Mouse (Mus musculus) forebrain, postnatal 0 days (tissue): ENCODE measurements at regions not wholly inside any gene's neighbourhood (a gene's known extent, or its start where the extent isn't known, plus 50 kb on each side); places are given as distances from the start of the nearest gene placed in this dataset.
A peak's percentile ranks its signal among the peaks of the same experiment; 100 is the strongest.

Source experiments
- ATAC-seq: fragments of 200-750 bp; cut with Nextera tagmentation; 2 replicates; pipeline ENCODE4 v1.8.0; 2017; ENCODE audit warnings: mild to moderate bottlenecking, moderate library complexity
- DNase-seq: peaks from one replicate; pipeline ENCODE4 v3.0.0-alpha.2; 2015
- H3K27ac ChIP-seq: fragments of 300-500 bp; sonication (generic); 2 replicates; pipeline ENCODE4 v1.5.1; 2014; ENCODE audit warnings: low read depth, mild to moderate bottlenecking, antibody characterized with exemption, low read length, moderate library complexity, mixed read lengths
- H3K27me3 ChIP-seq: fragments of 300-500 bp; sonication (generic); 2 replicates; pipeline ENCODE4 v1.6.1; 2014; ENCODE audit warnings: mild to moderate bottlenecking, low read length, mixed read lengths; ENCODE audit not compliant: insufficient read depth
- H3K36me3 ChIP-seq: fragments of 300-500 bp; sonication (generic); 2 replicates; pipeline ENCODE4 v1.6.1; 2014; ENCODE audit warnings: mild to moderate bottlenecking, moderate library complexity; ENCODE audit not compliant: insufficient read depth
- H3K4me1 ChIP-seq: fragments of 300-500 bp; sonication (generic); 2 replicates; pipeline ENCODE4 v1.6.1; 2014; ENCODE audit warnings: antibody characterized with exemption; ENCODE audit not compliant: insufficient read depth
- H3K4me2 ChIP-seq: fragments of 300-500 bp; sonication (generic); 2 replicates; pipeline ENCODE4 v1.6.1; 2014; ENCODE audit warnings: low read depth, mild to moderate bottlenecking, moderate library complexity
- H3K4me3 ChIP-seq: fragments of 300-500 bp; sonication (generic); 2 replicates; pipeline ENCODE4 v1.5.1; 2014; ENCODE audit warnings: low read depth, low read length, mixed read lengths
- H3K9ac ChIP-seq: fragments of 300-500 bp; sonication (generic); 2 replicates; pipeline ENCODE4 v1.6.1; 2014; ENCODE audit warnings: mild to moderate bottlenecking
- H3K9me3 ChIP-seq: fragments of 300-500 bp; sonication (generic); 2 replicates; pipeline ENCODE4 v1.6.1; 2016; ENCODE audit warnings: low read length
- CTCF ChIP-seq: sonication (generic); IDR thresholded peaks from 2 replicates; pipeline ENCODE4 v1.5.1; 2016; ENCODE audit warnings: antibody characterized with exemption, control low read depth, low read depth
- WGBS: fragments of 180-500 bp; shearing (Covaris S2); extraction: QIAGEN DNeasy Blood & Tissue Kit; methylation state at CpG from one replicate; pipeline ENCODE4 v1.1.7; 2014; 5-methylcytosine and 5-hydroxymethylcytosine counted together

DNA sequence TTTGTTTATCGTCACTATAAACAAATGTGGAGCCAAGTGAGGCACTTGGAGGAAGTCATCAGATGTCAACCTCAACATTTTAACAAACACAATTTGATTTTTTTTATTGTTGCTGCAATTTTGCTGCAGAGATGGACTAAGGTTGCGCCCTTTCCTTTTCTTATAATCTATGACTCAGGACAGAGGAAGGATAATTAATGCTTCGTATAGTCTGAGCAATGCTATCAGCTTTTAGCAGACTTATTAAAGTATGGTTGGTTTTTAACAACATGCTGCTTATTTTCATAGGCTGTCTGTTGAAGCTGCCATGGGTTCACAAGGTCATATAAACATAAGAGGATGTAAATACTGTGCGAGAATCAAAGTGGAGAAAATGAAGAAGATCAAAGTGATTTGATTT lies 1202.8 kb upstream of the Adgrl2 start:
- WGBS = 86% methylated on average over 4 of the region's 4 CpGs
- Histone ChIP-seq H3K9me3 (no peaks in the 10 kb centered on the region), H3K36me3 (no peaks in the 10 kb centered on the region), H3K4me2 (no peak overlapping the region), H3K9ac (no peak overlapping the region), H3K4me1 (no peaks in the 10 kb centered on the region), H3K4me3 (no peak overlapping the region), H3K27me3 (no peaks in the 10 kb centered on the region), H3K27ac (no peak overlapping the region)
- no peak for ATAC-seq
- DNase-seq = no peak
- TF ChIP-seq CTCF = no peak

- H3K27me3 ChIP-seq = no peaks in the 10 kb centered on the region
- H3K9ac ChIP-seq = no peak overlapping the region
- DNase-seq = no peak
- no peaks in the 10 kb centered on the region for H3K9me3 ChIP-seq
- 66% methylated on average over 5 of the region's 5 CpGs for WGBS
- no peak overlapping the region for H3K4me3 ChIP-seq
- H3K27ac ChIP-seq = no peak overlapping the region
- no peak for ATAC-seq
- TF ChIP-seq CTCF = no peak
- no peak overlapping the region for H3K4me2 ChIP-seq
- H3K4me1 ChIP-seq = no peaks in the 10 kb centered on the region
- no peaks in the 10 kb centered on the region for H3K36me3 ChIP-seq
Measured at GRCm38 (mm10) chr3:150198492-150198891, 1208.1 kb upstream of the Adgrl2 start.

DNA sequence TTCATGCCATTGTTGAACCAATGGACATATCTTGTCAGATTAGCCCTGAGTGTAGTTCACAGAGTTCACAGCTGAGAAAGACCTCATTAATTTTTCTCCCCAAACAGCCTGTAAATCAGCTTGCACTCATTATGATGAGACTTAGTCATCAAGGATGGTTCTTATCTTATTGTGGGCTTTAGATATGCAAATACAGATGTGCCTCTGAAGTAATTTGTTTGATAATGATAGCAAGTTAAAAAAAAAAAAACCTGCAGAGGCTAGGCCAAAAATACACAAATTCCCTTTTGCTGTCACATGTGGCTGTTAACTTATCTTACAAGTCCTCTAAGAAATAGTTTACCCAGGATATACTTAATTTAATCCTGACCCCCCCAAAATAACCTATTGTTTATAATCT lies 1215.5 kb upstream of the Adgrl2 start:
- H3K27ac ChIP-seq = no peak overlapping the region
- TF ChIP-seq CTCF = no peak
- ATAC-seq (no peak), DNase-seq (no peak)
- H3K36me3 ChIP-seq = no peaks in the 10 kb centered on the region
- no peak overlapping the region for H3K4me3 ChIP-seq
- H3K27me3 ChIP-seq = no peaks in the 10 kb centered on the region
- H3K9me3 ChIP-seq = no peaks in the 10 kb centered on the region
- no peak overlapping the region for H3K4me2 ChIP-seq
- no peak overlapping the region for H3K9ac ChIP-seq
- H3K4me1 ChIP-seq = no peaks in the 10 kb centered on the region

GRCm38 (mm10) chr3:150233279-150233678 lies 1204.4 kb upstream of the Adgrl4 start:
- Histone ChIP-seq H3K9me3 (no peaks in the 10 kb centered on the region), H3K36me3 (no peaks in the 10 kb centered on the region), H3K4me3 (no peak overlapping the region), H3K4me2 (no peak overlapping the region), H3K27me3 (no peaks in the 10 kb centered on the region), H3K4me1 (no peaks in the 10 kb centered on the region), H3K27ac (no peak overlapping the region), H3K9ac (no peak overlapping the region)
- WGBS = 90% methylated on average over 2 of the region's 2 CpGs
- DNase-seq (no peak), ATAC-seq (no peak)
- no peak for TF ChIP-seq CTCF

DNA sequence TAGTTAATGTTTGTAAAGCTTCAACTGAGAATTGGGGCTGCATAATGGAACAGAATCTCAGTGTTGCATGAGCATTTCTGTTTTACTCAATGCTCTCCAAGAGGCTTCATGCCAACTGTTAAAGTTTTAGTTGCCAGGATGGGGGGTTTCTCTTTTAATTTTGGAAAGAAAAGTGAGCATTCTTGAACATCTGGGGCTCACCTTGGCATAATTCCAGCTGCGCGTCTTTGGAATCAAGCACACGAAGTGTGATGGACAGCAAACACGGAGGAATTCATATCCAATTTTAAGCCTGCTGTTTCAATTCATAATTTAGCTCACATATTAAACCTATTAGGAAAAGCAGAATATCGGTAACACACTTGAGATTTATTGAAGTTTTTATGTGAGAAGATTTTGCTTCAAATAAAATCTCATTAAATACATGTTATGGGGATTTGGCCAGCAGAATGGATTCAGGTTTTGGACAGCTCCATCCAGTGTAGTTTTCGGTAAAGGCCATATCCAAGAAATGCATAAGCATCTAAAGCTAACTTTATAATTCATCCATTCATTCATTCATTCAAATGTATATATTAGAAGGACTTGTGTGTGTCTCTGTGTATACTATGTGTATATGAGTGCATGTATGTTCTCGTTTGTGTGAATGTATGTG lies 1200.6 kb upstream of the Adgrl4 start:
- H3K27me3 ChIP-seq = no peaks in the 10 kb centered on the region
- H3K36me3 ChIP-seq = no peaks in the 10 kb centered on the region
- H3K9me3 ChIP-seq = no peaks in the 10 kb centered on the region
- no peak overlapping the region for H3K9ac ChIP-seq
- H3K4me3 ChIP-seq = no peak overlapping the region
- ATAC-seq = no peak
- no peak for TF ChIP-seq CTCF
- H3K4me1 ChIP-seq = no peaks in the 10 kb centered on the region
- H3K4me2 ChIP-seq = no peak overlapping the region
- WGBS = 69% methylated on average over 7 of the region's 7 CpGs
- DNase-seq = peak; percentile 9
- no peak overlapping the region for H3K27ac ChIP-seq

- Histone ChIP-seq H3K4me2 (no peak overlapping the region), H3K9ac (no peak overlapping the region), H3K27me3 (no peaks in the 10 kb centered on the region), H3K4me3 (no peak overlapping the region), H3K36me3 (no peaks in the 10 kb centered on the region), H3K9me3 (no peaks in the 10 kb centered on the region), H3K4me1 (no peaks in the 10 kb centered on the region), H3K27ac (no peak overlapping the region)
- no peak for TF ChIP-seq CTCF
- ATAC-seq = no peak
- DNase-seq = no peak
- WGBS = 77% methylated on average over 2 of the region's 2 CpGs
Measured at GRCm38 (mm10) chr3:150275038-150275437, 1162.6 kb upstream of the Adgrl4 start.

DNA sequence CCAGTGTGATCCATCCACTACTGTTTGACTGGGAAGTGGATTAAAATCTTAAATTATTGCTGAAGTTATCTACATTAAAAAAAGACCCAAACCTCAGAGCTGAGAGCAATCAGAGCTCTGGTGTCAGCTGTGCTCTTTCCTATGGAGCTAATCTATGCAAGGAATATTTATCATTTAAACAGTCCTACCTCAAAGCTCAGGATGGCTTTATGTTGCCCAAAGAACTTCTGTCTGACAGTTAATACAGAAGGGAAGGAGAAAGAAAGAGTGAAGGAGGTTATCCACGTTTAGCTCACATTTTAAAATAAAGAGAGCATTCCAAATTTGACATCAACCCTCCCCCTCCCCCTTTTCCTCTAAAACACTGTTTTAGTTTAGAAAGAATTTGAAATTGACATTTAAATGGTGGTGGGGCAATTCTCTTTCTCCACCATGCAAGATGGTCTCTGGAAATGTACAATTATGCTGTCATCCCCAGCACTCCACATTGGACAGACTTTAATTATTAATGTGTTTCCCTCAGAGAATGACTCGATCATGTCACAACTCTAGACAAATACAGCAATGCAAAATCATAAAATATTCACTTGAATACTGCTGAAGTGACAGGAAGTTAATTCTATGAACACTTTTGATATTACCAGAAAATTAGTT lies 1141.5 kb upstream of the Adgrl4 start:
- ATAC-seq (peak; percentile 53; the same call in 1 of the 2 replicates), DNase-seq (peak; percentile 13)
- no peak for TF ChIP-seq CTCF
- Histone ChIP-seq H3K27ac (no peak overlapping the region), H3K4me3 (no peak overlapping the region), H3K27me3 (no peaks in the 10 kb centered on the region), H3K4me2 (no peak overlapping the region), H3K4me1 (no peaks in the 10 kb centered on the region), H3K9me3 (no peaks in the 10 kb centered on the region), H3K36me3 (no peaks in the 10 kb centered on the region), H3K9ac (no peak overlapping the region)
- 53% methylated on average over 2 of the region's 2 CpGs for WGBS
